Mouse (Mus musculus) embryo, embryonic 9.5 days (tissue): ENCODE data around the gene Slc25a36.
A peak's percentile ranks its signal among the peaks of the same experiment; 100 is the strongest.

Experiments
- DNase-seq: peaks from one replicate; pipeline ENCODE4 v3.0.0-alpha.2; 2017; ENCODE audit errors: extremely low spot score

The Slc25a36 gene

DNA sequence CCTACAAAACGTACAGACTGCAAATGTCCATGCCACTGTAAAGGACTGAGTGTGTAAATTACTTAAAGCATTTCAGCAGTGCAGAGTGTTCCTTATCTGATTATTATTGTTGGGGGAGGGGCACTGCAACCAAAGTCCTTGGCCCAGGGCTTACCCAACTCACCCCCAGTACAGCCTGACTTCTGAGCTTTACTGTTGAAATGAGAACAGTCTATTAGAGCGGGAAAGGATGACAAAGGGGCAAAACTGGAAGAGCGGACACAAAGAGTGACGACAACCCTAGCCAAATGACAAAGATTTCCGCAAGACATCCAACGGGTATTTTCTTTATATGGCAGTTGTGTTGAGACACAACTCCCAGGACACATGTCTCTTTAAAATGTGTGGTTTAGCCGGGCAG, 1.3 kb upstream of the Slc25a36 start:
- DNase-seq: peak; percentile 16

DNA sequence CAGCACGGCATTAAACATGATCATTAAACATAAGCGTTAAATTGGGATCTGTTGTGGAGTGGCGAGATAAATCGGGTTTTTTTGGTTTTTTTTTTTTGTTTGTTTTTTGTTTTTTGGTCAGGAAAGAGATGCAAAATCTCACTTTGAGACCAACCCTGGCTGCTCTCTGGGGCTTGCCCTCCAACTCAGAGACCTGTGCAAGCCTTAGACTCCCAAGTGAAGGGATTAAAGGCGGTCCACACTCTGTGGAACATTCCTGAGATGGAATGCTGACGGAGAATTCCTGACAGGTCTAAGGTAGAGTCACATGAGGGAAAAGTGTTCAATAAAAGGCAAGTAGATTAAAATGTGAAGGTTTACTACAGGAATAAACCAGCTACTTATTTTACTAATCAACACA, 549 bp upstream of the Slc25a36 start:
- DNase-seq: no peak

DNA sequence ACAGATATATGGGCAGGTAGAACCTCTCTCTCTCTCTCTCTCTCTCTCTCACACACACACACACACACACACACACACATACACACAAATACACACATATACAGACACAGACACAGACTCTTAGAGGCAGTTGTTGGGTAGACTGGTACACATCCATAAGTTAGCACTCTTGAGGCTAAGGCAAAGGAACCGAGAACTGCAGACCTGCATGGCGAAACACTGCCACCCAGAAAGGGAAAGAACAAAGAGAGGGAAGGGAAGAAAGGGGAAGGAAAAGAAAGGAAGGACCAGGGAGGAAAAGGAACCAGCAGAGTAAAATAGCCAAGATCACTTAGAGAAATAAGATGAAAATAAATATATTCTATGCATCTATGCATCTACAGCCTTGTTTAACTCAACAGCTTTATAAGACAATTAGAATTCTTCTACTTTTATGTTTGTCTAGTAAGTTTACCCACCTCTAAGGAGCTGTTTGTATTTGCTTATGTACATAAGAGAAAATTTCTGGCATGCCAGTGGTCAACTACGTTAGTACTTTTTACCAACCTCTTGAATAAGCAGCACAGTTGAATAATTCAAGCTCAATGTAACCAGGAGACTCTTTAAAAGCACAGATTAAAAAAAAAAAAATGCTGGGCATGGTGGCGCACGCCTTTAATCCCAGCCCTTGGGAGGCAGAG, 4.3 kb downstream of the Slc25a36 start:
- DNase-seq: no peak

DNA sequence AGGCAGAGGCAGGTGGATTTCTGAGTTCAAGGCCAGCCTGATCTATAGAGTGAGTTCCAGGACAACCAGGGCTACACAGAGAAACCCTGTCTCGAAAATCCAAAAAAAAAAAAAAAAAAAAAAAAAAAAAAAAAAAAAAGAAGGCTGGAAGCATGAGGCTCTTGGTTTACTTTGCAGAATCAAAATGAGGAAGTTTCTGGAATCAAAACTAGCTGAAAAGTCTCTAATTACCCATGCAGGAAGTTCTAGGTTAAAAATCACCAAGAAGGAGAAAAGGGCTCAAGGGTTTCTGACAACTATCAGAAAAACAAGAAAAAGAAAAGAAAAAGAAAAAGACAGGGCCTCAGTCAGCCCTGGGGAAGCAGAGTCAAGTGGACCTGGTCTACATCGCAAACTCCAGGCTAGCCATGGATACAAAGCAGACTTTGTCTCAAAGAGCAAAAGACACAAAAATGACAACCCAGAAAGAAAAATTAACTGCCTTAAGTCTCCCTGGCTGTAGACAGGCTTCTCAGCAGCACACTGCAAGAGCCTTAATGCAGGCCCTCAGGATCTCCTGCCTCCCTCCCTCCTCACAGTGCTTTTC, 5.5 kb downstream of the Slc25a36 start:
- DNase-seq: no peak

DNA sequence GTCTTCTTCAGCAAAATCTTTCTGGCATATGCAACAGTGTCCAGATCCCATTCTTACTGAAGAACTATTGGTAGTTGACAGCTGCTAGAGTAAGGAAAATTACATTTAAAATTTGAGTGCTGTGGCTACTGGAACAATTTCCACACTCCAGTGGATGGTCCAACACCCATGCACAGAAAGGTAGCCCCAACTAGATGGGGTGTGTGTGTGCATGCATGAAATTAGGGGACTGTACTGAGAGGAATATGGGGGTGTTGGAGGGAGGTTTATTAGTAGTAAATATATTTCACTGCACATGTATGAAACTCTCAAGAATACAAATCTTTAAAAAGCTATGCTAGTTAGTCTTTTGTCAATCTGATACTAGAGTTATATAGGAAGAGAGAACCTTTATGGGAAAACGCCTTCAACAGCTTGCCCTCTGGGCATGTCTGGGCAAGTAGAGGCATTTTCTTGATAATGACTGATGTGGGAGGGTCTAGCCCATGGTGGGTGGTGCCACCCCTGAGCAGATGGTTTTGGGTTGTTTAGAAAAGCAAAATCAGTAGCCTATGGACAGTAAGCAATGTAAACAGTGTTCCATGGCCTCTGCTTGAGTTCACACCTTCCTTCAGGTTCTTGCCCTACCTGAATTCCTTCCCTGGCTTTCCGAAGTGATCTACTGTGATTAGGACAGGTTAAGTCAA, 7.4 kb downstream of the Slc25a36 start:
- DNase-seq: no peak

DNA sequence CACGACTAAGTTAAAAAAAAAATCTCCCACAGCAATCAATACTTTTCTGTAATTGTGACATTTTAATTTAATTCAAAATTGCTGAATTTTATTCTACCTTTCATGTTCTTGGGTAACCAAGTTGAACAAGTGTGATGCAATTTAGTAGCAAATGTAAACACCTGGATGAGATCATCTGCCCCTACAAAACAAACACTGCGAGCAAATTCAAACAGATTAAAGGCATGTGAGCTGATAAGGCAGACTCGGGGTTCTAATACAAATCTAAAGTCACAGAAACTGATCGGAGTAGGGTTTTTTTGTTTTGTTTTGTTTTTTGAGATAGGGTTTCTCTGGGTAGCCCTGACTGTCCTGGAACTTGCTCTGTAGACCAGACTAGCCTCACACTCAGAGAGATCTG, 12.0 kb downstream of the Slc25a36 start:
- DNase-seq: no peak

DNA sequence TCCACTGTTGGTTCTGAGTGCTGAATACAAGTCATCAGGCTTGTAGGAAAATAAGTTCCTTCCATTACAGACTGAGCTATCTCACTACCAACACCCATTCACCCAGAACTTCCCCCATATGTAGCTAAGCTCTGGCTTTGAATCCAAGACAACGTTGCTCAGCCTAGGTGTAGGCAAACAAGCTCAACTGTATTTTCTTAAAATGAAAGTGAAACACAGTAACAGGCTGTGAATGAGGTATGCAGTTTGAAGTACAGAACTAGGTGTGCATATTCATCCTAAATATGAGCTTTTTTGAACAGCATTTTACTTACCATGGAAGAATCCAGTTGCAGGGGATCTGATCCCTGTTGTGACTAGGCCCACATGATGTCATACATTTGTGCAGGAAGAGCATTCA, 14.8 kb downstream of the Slc25a36 start:
- DNase-seq: no peak

DNA sequence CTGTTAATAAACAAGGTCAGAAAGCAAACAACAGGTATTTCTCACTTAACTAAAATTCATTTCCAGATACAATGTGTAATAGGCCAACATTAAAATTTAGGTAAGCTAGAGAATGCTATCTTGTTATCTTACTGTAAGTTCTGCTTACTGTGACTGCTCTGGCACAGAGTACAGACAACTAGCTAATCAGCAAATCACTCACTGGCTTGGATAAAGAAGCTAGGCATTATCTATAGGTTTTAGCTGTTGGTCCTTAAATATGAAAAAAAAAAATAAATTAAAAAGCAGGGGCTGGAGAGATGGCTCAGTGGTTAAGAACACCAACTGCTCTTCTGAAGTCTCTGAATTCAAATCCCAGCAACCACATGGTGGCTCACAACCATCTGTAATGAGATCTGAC, 23.1 kb downstream of the Slc25a36 start:
- DNase-seq: no peak

DNA sequence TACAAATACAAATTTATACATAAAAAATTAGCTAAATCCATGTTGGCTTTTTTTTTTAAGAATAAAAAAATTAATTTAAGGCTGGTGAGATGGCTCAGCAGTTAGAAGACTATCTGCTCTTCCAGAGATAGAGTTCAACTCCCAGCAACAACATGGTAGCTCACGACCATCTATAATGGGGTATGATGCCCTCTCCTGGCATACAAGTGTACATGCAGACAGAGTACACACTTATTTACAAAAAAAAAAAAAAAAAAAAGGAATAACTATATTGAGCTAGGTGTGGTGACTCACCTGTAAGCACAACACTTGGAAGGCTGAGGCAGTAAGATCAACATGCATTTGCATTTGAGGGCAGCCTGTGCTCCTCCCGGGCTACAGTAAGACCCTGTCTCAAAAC, 26.3 kb downstream of the Slc25a36 start:
- no peak for DNase-seq

DNA sequence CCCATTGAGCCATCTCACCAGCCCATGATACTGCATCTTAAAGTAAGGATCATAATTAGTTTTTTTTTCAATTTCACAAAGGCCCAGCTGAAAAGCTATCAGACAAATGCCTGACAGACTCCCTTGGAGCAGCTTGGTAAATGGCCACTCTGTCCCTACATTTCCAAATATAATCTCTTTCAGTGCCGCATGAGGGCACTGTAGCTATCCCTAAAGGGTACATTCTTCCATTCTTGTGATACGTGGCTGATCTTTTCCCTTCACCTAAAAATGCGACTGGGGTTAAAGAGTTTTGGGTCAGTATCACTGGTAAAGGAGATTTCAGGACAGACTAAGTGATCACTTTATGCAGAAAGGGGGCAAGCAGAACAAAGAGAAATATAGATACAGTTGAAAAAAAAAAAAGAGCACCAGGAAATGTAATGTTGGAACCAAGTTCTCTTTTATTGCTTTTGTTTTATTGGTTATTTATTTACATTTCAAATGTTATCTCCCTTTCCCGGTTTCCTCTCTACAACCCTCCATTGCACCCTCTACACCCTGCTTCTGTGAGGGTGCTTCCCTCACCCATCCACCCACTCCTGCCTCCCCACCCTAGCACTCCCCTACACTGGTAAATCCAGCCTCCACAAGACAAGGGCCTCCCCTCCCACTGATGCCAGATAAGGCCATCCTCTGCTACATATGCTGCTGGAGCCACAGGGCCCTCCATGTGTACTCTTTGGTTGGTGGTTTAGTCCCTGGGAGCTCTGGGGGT, 29.7 kb downstream of the Slc25a36 start:
- no peak for DNase-seq

DNA sequence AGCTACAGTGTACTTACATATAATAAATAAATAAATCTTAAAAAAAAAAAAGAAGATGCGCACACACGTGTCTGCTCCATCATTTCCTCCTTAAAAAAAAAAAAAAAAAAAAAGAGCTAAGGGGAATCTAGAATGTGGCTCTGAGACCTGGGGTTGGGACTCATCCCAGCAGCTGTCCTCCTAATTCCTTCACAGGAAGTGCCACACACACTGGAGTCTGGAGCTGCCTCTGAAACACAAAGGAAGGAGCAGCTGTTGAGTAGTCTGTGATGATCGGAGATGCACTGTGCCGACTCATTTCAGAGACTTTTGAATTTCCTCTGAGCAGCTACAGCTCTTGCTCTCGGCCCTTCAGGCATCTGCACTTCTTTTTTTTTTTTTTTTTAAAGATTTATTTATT, 41.0 kb downstream of the Slc25a36 start:
- no peak for DNase-seq

DNA sequence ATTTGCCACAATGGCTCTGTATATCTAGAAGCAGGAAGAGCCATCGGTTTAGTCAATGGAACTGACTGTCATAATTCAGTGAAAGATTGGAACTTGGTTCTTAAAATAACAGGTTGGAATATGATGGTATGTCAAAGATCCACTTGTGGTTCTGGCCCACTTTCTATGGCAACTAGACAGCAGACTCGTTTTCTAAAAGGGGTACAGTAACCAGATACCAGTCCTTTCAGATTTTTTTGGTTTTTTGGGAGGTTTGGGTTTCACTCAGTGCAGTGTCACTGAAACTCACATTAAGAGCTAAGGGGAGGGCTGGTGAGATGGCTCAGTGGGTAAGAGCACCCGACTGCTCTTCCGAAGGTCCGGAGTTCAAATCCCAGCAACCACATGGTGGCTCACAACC, 41.5 kb downstream of the Slc25a36 start:
- DNase-seq: no peak

DNA sequence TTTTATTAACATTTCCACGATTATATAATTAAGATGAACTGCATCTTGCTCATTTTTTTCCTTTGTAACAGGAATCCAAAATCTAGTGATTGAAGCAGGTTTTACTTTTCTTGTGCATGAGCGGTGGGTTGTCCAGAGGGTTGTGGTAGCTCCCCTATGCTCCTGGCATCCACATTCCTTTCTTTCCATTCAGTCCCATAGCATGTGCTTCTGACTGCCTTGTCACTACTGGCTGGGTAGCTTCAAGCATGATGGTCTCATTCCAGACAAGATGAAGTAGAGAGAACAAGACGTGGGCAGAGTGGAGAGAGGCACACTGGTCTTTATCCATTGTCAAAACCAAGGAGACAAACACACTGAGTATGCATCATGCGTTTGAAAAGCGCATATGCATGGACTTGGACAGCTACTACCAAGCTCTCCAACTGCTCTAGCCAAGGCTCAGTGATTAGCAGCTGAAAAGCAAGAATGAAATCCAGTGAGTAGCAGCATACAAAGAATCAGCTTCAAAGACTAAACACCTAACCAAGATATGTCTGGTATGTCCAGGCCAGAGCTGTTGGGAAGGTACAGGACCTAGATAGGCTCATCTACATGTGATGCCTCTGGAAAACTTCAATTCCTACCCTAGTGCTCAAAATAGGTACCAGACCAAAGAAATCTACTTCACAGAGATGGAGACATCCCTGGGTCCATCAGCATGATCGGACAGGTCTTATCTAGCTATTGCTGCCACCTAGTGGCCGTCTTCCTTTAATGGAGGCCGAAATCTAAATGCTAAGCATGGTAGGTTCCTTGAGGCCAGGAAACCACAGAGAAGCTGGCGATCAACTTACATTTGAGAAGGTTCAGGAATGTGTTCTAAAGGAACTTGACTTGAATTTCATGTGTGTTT, 42.5 kb downstream of the Slc25a36 start:
- DNase-seq: peak; percentile 85

DNA sequence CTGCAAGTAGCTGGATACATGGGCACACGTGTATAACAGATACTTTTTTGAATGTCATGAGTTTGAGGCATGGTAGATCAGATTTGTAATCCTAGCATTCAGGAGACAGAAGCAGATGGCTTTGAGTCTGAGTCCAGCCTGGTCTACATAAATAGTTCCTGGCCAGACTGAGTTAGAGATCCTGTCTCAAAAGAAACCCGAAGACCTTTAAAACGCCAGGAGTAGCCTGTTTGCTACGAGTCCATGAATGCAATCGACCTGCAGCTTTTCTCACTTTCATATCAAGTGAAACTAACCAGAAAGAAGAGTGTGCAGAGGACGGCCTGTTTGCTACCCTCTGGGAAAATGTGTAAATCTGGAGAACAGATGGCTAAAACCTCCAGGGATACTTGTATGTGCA, 43.2 kb downstream of the Slc25a36 start:
- DNase-seq: no peak

DNA sequence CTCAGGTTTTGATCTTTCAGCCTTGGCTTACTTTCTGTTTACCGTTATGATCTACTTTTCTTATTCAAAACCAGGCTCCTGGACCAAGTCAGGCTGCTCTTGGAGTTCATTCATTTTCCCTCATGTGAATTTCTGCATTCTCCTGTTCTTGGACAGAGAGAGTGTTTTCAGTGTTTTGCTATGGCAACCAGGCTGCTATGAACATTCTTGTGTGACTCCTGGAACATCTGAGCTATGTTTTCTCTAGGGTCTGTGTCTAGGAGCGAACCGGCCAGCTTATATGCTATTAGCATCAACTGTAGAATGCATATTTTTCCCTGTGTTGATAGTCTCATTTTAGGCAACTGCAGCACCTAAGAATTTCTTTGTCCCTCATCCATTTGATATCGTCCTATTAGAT, 45.1 kb downstream of the Slc25a36 start:
- no peak for DNase-seq

DNA sequence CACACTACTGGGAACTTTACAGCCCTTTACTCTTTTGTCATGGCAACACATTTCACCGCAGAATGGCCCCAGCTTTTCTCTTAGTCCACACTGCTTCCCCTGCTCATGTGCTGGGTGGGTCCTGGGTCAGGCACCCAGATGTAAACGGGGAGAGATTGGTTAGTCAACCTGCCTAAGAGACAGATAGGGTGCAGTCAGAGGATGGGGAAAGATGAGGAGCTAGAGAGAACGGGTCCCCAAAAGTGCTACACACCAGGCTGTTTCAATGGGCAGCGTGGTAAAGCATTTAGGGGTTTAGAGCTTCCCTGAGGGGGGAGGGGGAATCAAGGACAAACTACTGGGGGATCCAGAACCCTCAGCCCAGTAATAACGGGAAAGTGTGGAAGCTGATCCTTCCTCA, 45.7 kb downstream of the Slc25a36 start:
- no peak for DNase-seq

DNA sequence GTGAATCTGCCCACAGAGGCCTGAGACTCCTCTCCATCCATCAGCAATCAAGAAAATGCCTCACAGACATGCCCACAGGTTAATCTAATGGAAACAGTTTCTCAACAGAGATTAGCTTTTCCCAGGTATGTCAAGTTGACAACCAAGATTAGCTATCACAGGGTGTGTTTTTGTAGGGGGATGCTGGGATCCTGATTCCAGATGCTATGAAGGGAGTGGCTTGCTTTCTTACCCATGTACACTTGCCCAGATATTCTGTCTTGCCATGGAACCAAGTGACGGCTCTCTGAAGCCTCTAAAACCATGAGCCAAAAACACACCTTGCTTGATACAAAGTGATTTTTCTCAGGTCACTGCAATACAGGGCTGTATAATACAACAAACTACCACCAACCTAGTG, 46.8 kb downstream of the Slc25a36 start:
- DNase-seq: no peak

DNA sequence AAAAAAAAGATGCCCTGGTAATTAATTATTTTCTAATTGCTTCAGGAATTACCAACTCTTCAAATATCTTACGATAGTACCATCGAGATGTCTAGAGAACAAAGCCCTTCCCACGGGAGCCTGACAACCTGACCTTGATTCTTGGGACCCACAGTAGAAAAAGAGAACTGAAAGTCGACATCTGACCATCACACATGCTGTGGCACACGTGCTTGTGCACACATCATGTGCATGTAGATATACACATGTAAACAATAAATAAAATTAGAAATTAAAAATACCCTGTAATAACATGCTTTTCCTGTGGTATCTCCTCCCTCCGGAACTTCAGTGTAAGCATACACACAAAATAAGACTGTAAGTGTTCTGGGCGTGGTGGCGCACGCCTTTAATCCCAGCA, 49.3 kb downstream of the Slc25a36 start:
- DNase-seq: no peak

DNA sequence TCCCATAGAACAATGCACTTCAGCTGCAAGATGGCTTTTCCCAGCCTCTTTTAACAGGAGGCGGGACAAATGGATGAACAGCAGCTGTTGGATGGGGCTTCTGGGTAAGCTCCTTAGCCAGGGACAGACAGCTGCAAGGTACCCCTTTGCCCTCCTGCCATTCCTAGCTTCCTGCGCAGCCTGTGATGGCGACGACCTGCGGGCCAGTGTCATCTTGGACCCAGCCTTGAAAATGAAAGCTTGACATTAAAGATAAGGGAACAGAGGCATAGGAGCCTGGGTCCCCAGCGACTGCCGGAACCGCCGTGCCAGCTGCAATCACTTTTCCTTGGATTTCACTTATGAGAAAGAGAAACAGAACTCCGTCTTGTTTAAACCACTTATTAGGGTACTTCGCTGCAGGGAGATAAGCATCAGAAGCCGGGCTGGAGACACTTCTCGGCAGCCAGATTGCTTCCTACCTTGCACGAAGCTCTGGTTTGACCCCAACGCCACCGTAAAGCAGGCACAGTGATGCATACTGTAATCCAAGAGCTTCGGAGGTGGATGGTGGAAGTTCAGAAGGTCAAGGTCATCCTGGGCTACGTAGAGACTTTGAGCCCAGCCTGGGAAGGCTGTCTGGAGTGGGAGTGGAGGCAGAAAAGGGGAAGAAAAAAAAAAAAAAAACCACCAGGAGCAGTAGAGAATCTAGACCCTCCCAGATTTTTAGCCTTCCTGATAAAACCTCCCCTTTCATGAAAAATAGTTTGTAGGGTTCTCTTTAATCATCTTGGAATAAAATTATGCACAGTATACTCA, 54.2 kb downstream of the Slc25a36 start:
- DNase-seq: no peak

DNA sequence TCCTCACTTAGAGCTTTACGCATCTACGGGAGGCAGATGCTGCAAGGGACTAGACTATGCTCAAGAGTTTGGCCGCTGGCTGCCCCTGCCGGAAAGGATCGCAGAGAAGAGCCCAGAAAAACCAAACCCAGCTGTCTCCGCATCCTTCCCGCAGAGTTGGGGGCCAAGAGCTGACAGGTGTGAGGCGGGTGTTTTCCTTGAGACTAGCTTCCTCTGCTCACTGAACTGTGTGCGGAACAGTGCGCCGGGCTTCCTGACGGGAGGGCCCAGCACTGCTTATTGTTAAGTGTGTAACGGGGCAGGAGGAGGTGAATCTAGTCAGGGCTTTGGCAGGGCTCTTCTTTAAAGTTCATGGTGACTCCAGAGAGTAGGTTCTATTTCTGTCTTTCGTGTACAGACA, 55.1 kb downstream of the Slc25a36 start:
- DNase-seq: no peak

DNA sequence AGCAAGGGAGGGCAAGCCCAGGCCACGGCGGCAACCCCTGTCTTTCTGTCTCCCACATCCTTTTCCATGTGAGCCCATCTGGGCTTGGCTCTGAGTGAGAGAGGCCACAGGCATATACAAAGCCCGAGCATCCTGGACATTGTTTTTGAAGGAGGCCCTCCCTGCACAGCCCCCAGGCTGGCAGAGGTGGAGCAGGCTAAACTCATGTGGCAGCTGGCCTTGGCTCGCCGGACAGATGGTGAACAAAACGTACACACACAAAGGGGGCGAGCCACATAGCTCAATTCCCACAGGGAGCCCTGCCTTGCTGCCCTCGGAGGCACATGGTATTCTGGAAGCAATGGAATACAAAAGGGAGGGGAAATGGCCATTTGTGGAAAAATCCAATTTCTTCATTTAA, 59.8 kb downstream of the Slc25a36 start:
- DNase-seq: peak; percentile 34
